Mouse (Mus musculus) heart, adult 2 months (tissue): ENCODE measurements at regions not wholly inside any gene's neighbourhood (a gene's known extent, or its start where the extent isn't known, plus 50 kb on each side); places are given as distances from the start of the nearest gene placed in this dataset.

ENCODE experiments used
- DNase-seq, 2 experiments: peaks; one replicate each; pipeline ENCODE4 v3.0.0; 2021
- H3K27ac ChIP-seq: fragments of 200-600 bp; 2 replicates; pipeline ENCODE4 v1.8.1; 2022
- H3K27me3 ChIP-seq: fragments of 200-500 bp; 2 replicates; pipeline ENCODE4 v1.6.1; 2012; ENCODE audit warnings: mild to moderate bottlenecking, low read length, inconsistent platforms, mixed read lengths; ENCODE audit not compliant: control insufficient read depth, insufficient read depth
- H3K36me3 ChIP-seq: fragments of 200-500 bp; 2 replicates; pipeline ENCODE4 v1.6.1; 2012; ENCODE audit warnings: low read length, inconsistent platforms; ENCODE audit not compliant: control insufficient read depth, insufficient read depth
- H3K4me1 ChIP-seq: fragments of 200-500 bp; 2 replicates; pipeline ENCODE4 v1.6.1; 2011; ENCODE audit warnings: low read length; ENCODE audit not compliant: control insufficient read depth, insufficient read depth
- H3K4me3 ChIP-seq: fragments of 200-600 bp; 2 replicates; pipeline ENCODE4 v1.8.1; 2022
- H3K79me2 ChIP-seq: fragments of 200-500 bp; replicated peaks from 2 replicates; pipeline ENCODE4 v1.6.1; 2012; ENCODE audit warnings: mild to moderate bottlenecking, inconsistent platforms, low read length, moderate library complexity, mixed read lengths; ENCODE audit not compliant: control insufficient read depth, insufficient read depth
- H3K9ac ChIP-seq: fragments of 200-500 bp; 2 replicates; pipeline ENCODE4 v1.6.1; 2012; ENCODE audit warnings: low read depth, mild to moderate bottlenecking, control low read depth, inconsistent platforms, low read length, mixed read lengths
- CTCF ChIP-seq: fragments of 200-600 bp; IDR thresholded peaks from 2 replicates; pipeline ENCODE4 v1.8.1; 2022; ENCODE audit warnings: antibody characterized with exemption, mild to moderate bottlenecking, moderate library complexity
- EP300 ChIP-seq: fragments of 200-500 bp; IDR thresholded peaks from 2 replicates; pipeline ENCODE4 v1.6.1; 2011; ENCODE audit warnings: low read depth, low read length, control low read depth; ENCODE audit not compliant: insufficient read depth
- POLR2A ChIP-seq: fragments of 200-500 bp; IDR thresholded peaks from 2 replicates; pipeline ENCODE4 v1.6.1; 2011; ENCODE audit warnings: mild to moderate bottlenecking, low read depth, low read length, control low read depth; ENCODE audit not compliant: insufficient read depth
- WGBS: fragments of 180-500 bp; shearing (Covaris S2); methylation state at CpG from one replicate; pipeline ENCODE4 v1.1.7; 2018; 5-methylcytosine and 5-hydroxymethylcytosine counted together
- intact Hi-C: fragments of 180-260 bp; cut with DNase I; formaldehyde crosslinking; loops from one replicate; pipeline ENCODE4 v1.15.1; 2025

- Histone ChIP-seq H3K79me2 (no peaks in the 10 kb centered on the region), H3K27ac (no peak overlapping the region), H3K36me3 (no peaks in the 10 kb centered on the region), H3K9ac (no peak overlapping the region), H3K4me1 (peaks cover 4% of the 10 kb centered on the region), H3K4me3 (no peak overlapping the region), H3K27me3 (no peaks in the 10 kb centered on the region)
- TF ChIP-seq CTCF (no peak), EP300 (no peak), POLR2A (no peak)
- 43% methylated on average over 16 of the region's 16 CpGs for WGBS
- intact Hi-C loops = no loop called here
- DNase-seq = no peak
These were observed 91.5 kb upstream of the Gadd45a start for GRCm38 (mm10) chr6:67128503-67129463.

GRCm38 (mm10) chr6:67127727-67128126 is 90.5 kb upstream of the Gadd45a start:
- Histone ChIP-seq H3K27ac (no peak overlapping the region), H3K79me2 (no peaks in the 10 kb centered on the region), H3K9ac (no peak overlapping the region), H3K4me1 (peaks cover 4% of the 10 kb centered on the region), H3K36me3 (no peaks in the 10 kb centered on the region), H3K27me3 (no peaks in the 10 kb centered on the region), H3K4me3 (no peak overlapping the region)
- no peak for TF ChIP-seq POLR2A
- no peak for TF ChIP-seq CTCF
- no peak for TF ChIP-seq EP300
- 84% methylated on average over 4 of the region's 4 CpGs for WGBS
- intact Hi-C loops = no loop called here
- DNase-seq = no peak

- Histone ChIP-seq H3K4me3 (no peak overlapping the region), H3K27me3 (no peaks in the 10 kb centered on the region), H3K79me2 (no peaks in the 10 kb centered on the region), H3K4me1 (peaks cover 4% of the 10 kb centered on the region), H3K9ac (no peak overlapping the region), H3K36me3 (no peaks in the 10 kb centered on the region), H3K27ac (no peak overlapping the region)
- no peak for DNase-seq
- WGBS = 73% methylated on average over 7 of the region's 7 CpGs
- intact Hi-C loops = no loop called here
- TF ChIP-seq CTCF = no peak
- no peak for TF ChIP-seq POLR2A
- TF ChIP-seq EP300 = no peak
These were observed 88.6 kb upstream of the Gadd45a start for GRCm38 (mm10) chr6:67125715-67126312.

GRCm38 (mm10) chr6:67124089-67124488 is 86.8 kb upstream of the Gadd45a start:
- no peak for TF ChIP-seq CTCF
- no peak for TF ChIP-seq POLR2A
- no peak for TF ChIP-seq EP300
- Histone ChIP-seq H3K27me3 (no peaks in the 10 kb centered on the region), H3K79me2 (no peaks in the 10 kb centered on the region), H3K4me1 (peaks cover 2% of the 10 kb centered on the region; the same call in 1 of the 2 replicates), H3K4me3 (no peak overlapping the region), H3K27ac (no peak overlapping the region), H3K9ac (no peak overlapping the region), H3K36me3 (no peaks in the 10 kb centered on the region)
- no peak for DNase-seq
- intact Hi-C loops = no loop called here
- 56% methylated on average over 2 of the region's 2 CpGs for WGBS

- Histone ChIP-seq H3K4me1 (no peaks in the 10 kb centered on the region), H3K27ac (no peak overlapping the region), H3K36me3 (no peaks in the 10 kb centered on the region), H3K27me3 (no peaks in the 10 kb centered on the region), H3K4me3 (no peak overlapping the region), H3K9ac (no peak overlapping the region), H3K79me2 (no peaks in the 10 kb centered on the region)
- intact Hi-C loops = no loop called here
- no peak for DNase-seq
- WGBS = 63% methylated on average over 4 of the region's 4 CpGs
- TF ChIP-seq POLR2A = no peak
- no peak for TF ChIP-seq CTCF
- TF ChIP-seq EP300 = no peak
These were observed 85.8 kb upstream of the Gadd45a start for GRCm38 (mm10) chr6:67123071-67123470.

- DNase-seq = no peak
- H3K4me3 ChIP-seq = no peak overlapping the region
- 0 out of 2 replicates have a peak, but pooled peaks cover 1% of the 10 kb centered on the region for H3K4me1 ChIP-seq
- WGBS = 86% methylated on average over 3 of the region's 3 CpGs
- no peak for TF ChIP-seq POLR2A
- TF ChIP-seq EP300 = no peak
- no peak for TF ChIP-seq CTCF
- no peaks in the 10 kb centered on the region for H3K27me3 ChIP-seq
- no peaks in the 10 kb centered on the region for H3K36me3 ChIP-seq
- no peak overlapping the region for H3K9ac ChIP-seq
- no peak overlapping the region for H3K27ac ChIP-seq
- H3K79me2 ChIP-seq = no peaks in the 10 kb centered on the region
- intact Hi-C loops = no loop called here
These were observed 79.0 kb upstream of the Gadd45a start for GRCm38 (mm10) chr6:67116306-67116705.
